In genomic region chr5:23386562-23387312, GRCm38 (mm10) we compare ENCODE assay signal across 8 mouse cellular contexts. TPM values are rescaled to one million over a fixed set of nuclear protein-coding genes. Genes with fewer than 3 reads are reported as not detected.
DNase-seq lines count a peak whose midpoint lies in the region; ATAC-seq lines count a peak whose summit lies in the region.

No protein-coding gene starts in this region.

- H3K27me3 ChIP-seq in hindbrain, embryonic 14.5 days (ENCODE audit: control insufficient read depth, insufficient read depth, low read length) = no peaks in the 10 kb centered on the region

- H3K9ac ChIP-seq in hindbrain, embryonic 14.5 days = peak overlapping the region; percentile 72

- ATAC-seq in hindbrain, embryonic 14.5 days (ENCODE audit: low FRiP score) = peak; percentile 92

- peak overlapping the region; percentile 40 for H3K4me3 ChIP-seq in hindbrain, embryonic 14.5 days (replicated peaks; ENCODE audit: low read length)

- H3K4me2 ChIP-seq in hindbrain, embryonic 14.5 days (replicated peaks) = peak overlapping the region; percentile 71

- no peaks in the 10 kb centered on the region for H3K9me3 ChIP-seq in hindbrain, embryonic 14.5 days (ENCODE audit: control insufficient read depth, low read length)

- peak; percentile 93 for DNase-seq in MN1 (ENCODE audit: low spot score)
- peak; percentile 46 to 48 for DNase-seq in cerebellum, postnatal 14 days
- DNase-seq in frontal cortex, postnatal 25 days (ENCODE audit: low spot score in 2 of 2) = peak; percentile 55 to 68
- peak; percentile 85 for DNase-seq in hindbrain, embryonic 14.5 days (ENCODE audit: low spot score)
- peak; percentile 46 to 57 for DNase-seq in layer of hippocampus, postnatal 25 days (ENCODE audit: extremely low spot score in 1 of 2, low spot score in 1 of 2)
- peak; percentile 85 for DNase-seq in lung, postnatal 14 days
- peak; percentile 75 for DNase-seq in ovary, postnatal 36 days (ENCODE audit: low spot score)
- DNase-seq in thymus, postnatal 25 days = peak; percentile 89

- H3K36me3 ChIP-seq in hindbrain, embryonic 14.5 days (replicated peaks; ENCODE audit: control insufficient read depth, insufficient read depth) = no peaks in the 10 kb centered on the region

- WGBS in hindbrain, embryonic 14.5 days = 2% methylated on average over 22 of the region's 22 CpGs

- H3K4me1 ChIP-seq in hindbrain, embryonic 14.5 days (replicated peaks; ENCODE audit: control insufficient read depth, insufficient read depth, low read length) = peaks cover 8% of the 10 kb centered on the region; the same call in 1 of the 2 replicates

- peak overlapping the region; percentile 93 for H3K27ac ChIP-seq in hindbrain, embryonic 14.5 days

RNA-seq across cellular contexts. Expression of gene Kmt2e, which starts 47.5 kb away (rescaled TPM):
- polyA plus RNA-seq in hindbrain, embryonic 14.5 days (2014; fragmentation: Nextera tagmentation; extraction: Ambion mirVana) = 118 and 128 TPM in 2 replicates
- 100 to 1,000 TPM in 1 of 2 experiments, 10 to 100 TPM in 1; 80.8 to 102 TPM for total RNA-seq in layer of hippocampus, postnatal 25 days (2021)

Comparison
In these comparisons a context has a peak if more than half of its experiments do, and no peak if none do; other contexts are left out.
1. Peak in every context shown above with its lines: DNase-seq, ATAC-seq, H3K4me3 ChIP-seq and H3K27ac ChIP-seq.